Mouse (Mus musculus): ENCODE measurements at regions not wholly inside any gene's neighbourhood (a gene's known extent, or its start where the extent isn't known, plus 50 kb on each side); places are given as distances from the start of the nearest gene placed in this dataset.

- no peak for TF ChIP-seq CTCF (conservative IDR thresholded peaks at IDR 0.05; ENCODE audit: low read length)
- TF ChIP-seq NANOG (IDR thresholded peaks at IDR 0.05; ENCODE audit: borderline replicate concordance, low read length), result no peak
These were observed 72.2 kb downstream of the Trim42 start for GRCm38 (mm10) chr9:97297538-97297937.

Data from E14TG2a.4 (cell line).